Mouse (Mus musculus) urinary bladder, postnatal 0 days (tissue): Measurements from ENCODE around the gene Eva1c. TPM values are rescaled to one million over a fixed set of nuclear protein-coding genes. Genes with fewer than 3 reads are reported as not detected.

Experiments used
- microRNA-seq: library from miRNA; unstranded; fragments of <30 nt; microRNA quantifications from one replicate; pipeline ENCODE4, GENCODE M21; 2016
- polyA plus RNA-seq: library from polyadenylated mRNA; unstranded; fragments of >200 nt; fragmentation: Nextera tagmentation; extraction: Ambion mirVana; gene quantifications from 2 replicates; pipeline ENCODE4 v1.2.1, GENCODE M21; 2015

The Eva1c gene
- polyA plus RNA-seq: 7.0 and 7.3 TPM in 2 replicates

DNA sequence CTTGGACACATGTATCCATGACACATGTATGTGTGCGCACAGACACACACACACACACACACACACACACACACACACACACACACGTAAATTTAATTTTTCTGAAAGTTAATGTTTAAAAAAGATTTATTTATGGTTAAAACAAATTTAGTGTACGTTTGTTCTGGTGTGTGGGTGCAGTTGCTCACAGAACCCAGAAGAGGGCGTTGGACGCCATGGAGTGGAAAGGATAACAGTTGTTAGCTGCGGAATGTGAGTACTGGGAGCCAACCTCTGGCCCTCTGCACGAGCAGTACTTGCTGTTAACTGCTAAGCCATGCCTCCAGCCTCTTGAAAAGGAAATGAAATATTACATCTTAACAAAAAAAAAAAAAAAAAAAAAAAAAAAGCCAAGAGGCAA is at the start of gene Eva1c:
Gene Eva1c (plus strand): TSS at position 263 of the 400 bp plus-strand sequence.

DNA sequence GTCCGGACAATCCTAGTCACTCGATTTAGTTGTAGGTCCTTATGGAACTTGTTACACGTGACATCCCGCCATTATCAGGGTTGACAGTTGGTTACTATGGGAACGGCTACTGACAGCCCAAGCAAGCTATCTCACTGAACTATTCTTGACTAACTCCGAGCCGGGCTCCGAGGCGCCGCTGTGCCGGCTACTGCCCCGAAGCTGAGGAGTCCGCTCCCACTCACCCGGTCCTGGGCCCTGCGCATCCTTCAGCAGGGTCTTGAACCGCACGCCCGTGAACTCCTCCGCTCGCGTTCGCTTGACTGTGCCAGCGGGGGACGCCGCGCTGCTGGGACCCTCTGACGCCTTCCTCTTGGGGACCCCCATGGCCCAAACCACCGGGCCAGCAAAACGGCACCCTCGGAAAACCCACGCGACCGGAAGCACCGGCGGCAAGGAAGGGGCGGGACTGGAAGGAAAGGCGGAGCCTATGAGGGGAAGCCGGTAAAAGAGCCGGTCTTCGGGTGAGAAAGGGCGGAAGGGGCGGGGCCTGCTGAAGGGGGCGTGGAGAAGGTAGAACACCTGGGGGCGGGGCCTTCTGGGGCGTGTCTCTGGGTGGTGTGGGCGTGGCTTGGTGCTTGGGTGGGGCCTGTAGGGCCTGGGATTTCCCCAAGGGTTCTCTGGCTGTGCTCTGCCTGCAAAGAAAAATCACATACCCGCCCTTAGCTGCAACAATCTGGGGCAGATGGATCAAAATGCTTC is 16.4 kb upstream of the Eva1c start, which contains the start of gene Urb1:
Gene Urb1 (minus strand): TSS at position 439 of the 741 bp plus-strand sequence.

GRCm38 (mm10) chr16:90934687-90935328 is 108.3 kb downstream of the Eva1c start, which contains the start of gene Cfap298:
Gene Cfap298 (minus strand): TSS chr16:90935114.

Small RNA genes lying within 50 kb of the gene (microRNA-seq; reads per million reads assigned to microRNA genes)
- not detected for gene Gm22933

Other genes starting within 250 kb of the Eva1c start
- gene Mis18a, start 99.3 kb upstream of the Eva1c start, polyA plus RNA-seq: 17.3 and 23.8 TPM in 2 replicates
- gene Mrap, start 88.5 kb upstream of the Eva1c start, polyA plus RNA-seq: 0.20 and 0.22 TPM in 2 replicates
- gene Urb1, start 16.3 kb upstream of the Eva1c start, polyA plus RNA-seq: 2.6 and 3.9 TPM in 2 replicates
- gene Cfap298, start 108.4 kb downstream of the Eva1c start, polyA plus RNA-seq: 22.3 and 24.0 TPM in 2 replicates
- gene Synj1, start 184.6 kb downstream of the Eva1c start, polyA plus RNA-seq: 8.0 and 8.3 TPM in 2 replicates
- 13.5 and 16.0 TPM in 2 replicates for gene Paxbp1, start 217.8 kb downstream of the Eva1c start, polyA plus RNA-seq